Mouse (Mus musculus) midbrain, embryonic 16.5 days (tissue): ENCODE measurements around the gene Cux2. TPM values are rescaled to one million over a fixed set of nuclear protein-coding genes. Genes with fewer than 3 reads are reported as not detected.
A peak's percentile ranks its signal among the peaks of the same experiment; 100 is the strongest.

Experiments used
- ATAC-seq: fragments of 200-750 bp; cut with Nextera tagmentation; 2 replicates; pipeline ENCODE4 v1.8.0; 2017; ENCODE audit warnings: moderate TSS enrichment
- H3K27ac ChIP-seq: fragments of 300-500 bp; sonication (generic); 2 replicates; pipeline ENCODE4 v1.5.1; 2014; ENCODE audit warnings: mild to moderate bottlenecking, low read length, mixed read lengths
- H3K27me3 ChIP-seq: fragments of 300-500 bp; sonication (generic); 2 replicates; pipeline ENCODE4 v1.6.1; 2014; ENCODE audit warnings: low read depth, low read length, mixed read lengths; ENCODE audit not compliant: control insufficient read depth, insufficient read depth
- H3K36me3 ChIP-seq: fragments of 300-500 bp; sonication (generic); 2 replicates; pipeline ENCODE4 v1.6.1; 2014; ENCODE audit warnings: mild to moderate bottlenecking, low read length, moderate library complexity, mixed read lengths; ENCODE audit not compliant: control insufficient read depth, insufficient read depth
- H3K4me1 ChIP-seq: fragments of 300-500 bp; sonication (generic); 2 replicates; pipeline ENCODE4 v1.6.1; 2014; ENCODE audit warnings: mild to moderate bottlenecking, low read length, mixed read lengths; ENCODE audit not compliant: control insufficient read depth, insufficient read depth
- H3K4me2 ChIP-seq: fragments of 300-500 bp; sonication (generic); 2 replicates; pipeline ENCODE4 v1.6.1; 2014; ENCODE audit warnings: mild to moderate bottlenecking, low read length, mixed read lengths
- H3K4me3 ChIP-seq: fragments of 300-500 bp; sonication (generic); 2 replicates; pipeline ENCODE4 v1.5.1; 2014; ENCODE audit warnings: low read depth, mild to moderate bottlenecking, low read length, moderate library complexity, mixed read lengths
- H3K9ac ChIP-seq: fragments of 300-500 bp; sonication (generic); 2 replicates; pipeline ENCODE4 v1.6.1; 2014; ENCODE audit warnings: low read depth, low read length, mixed read lengths
- H3K9me3 ChIP-seq: fragments of 300-500 bp; sonication (generic); replicated peaks from 2 replicates; pipeline ENCODE4 v1.6.1; 2014; ENCODE audit warnings: mild to moderate bottlenecking, low read length, mixed read lengths; ENCODE audit not compliant: control insufficient read depth, poor library complexity, severe bottlenecking
- WGBS: fragments of 180-500 bp; shearing (Covaris S2); extraction: QIAGEN DNeasy Blood & Tissue Kit; methylation state at CpG from one replicate; pipeline ENCODE4 v1.1.7; 2014; 5-methylcytosine and 5-hydroxymethylcytosine counted together
- polyA plus RNA-seq: library from polyadenylated mRNA; unstranded; fragments of >200 nt; fragmentation: Nextera tagmentation; extraction: Ambion mirVana; gene quantifications from 2 replicates; pipeline ENCODE4 v1.2.1, GENCODE M21; 2015

Gene Cux2
- polyA plus RNA-seq, 1 experiment from 2014 or later, result 20.2 TPM

DNA sequence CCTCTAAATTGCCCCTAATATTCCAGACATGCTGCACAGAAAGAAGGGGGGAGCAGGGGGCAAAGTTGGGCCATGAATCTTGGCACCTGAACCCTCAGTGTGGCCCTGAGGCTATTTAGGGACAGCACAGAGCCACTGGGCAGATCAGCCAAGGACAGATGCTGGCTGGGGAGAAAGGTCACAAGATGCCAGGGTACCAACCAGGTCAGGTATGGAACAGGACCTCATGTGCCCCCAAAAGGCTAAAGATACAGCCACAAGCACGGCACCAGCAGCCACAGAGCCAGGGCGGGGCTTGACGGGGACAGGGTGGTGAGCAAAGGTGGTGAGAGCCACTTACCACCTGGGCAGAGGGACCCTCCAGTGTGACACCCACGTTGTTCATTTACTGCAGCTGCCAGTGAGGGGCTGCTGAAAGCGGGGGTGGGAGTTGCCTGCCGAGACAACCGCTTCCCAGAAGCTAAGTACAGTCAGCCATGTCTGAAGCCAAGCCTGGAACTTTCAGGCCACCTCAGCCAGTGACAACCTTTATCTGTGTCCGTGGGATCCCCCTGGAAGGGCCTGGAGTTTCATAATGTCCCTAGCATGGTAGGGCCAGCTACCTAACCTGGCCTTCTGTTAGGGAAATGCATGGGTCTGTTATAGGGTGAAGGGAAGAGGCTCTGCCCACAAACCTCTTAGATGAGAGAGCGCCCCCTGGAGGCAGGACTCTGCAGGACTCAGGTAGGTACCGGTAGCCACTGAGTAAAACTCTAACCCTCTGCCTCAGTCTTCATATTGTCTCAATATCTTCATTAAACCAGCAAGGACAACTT lies 50.7 kb downstream of the Cux2 start:
- H3K4me3 ChIP-seq, result no peak overlapping the region
- peaks cover 10% of the 10 kb centered on the region for H3K4me1 ChIP-seq
- no peak overlapping the region for H3K27ac ChIP-seq
- no peaks in the 10 kb centered on the region for H3K36me3 ChIP-seq
- WGBS, result 61% methylated on average over 10 of the region's 10 CpGs
- no peaks in the 10 kb centered on the region for H3K27me3 ChIP-seq
- H3K4me2 ChIP-seq, result no peak overlapping the region
- H3K9ac ChIP-seq, result no peak overlapping the region
- no peak for ATAC-seq
- H3K9me3 ChIP-seq, result no peaks in the 10 kb centered on the region

DNA sequence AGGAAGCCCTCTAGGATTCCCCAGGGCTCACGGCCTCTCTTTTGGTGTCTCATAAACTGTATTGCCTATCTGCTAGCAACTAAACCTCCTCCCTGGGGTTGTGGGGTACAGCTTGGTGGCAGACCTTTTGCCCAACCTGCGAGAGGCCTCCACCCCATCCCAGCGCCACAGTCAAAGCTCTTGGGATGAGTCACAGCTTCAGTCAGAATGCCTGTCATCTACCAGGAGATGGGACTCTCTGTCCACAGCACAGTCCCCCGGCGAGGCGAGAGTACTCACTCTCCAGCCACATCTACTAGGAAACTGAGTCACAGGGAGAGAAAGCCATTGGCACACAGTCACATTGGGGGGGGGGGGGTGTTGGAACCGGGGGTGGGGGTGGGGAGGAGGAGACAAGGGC lies 51.6 kb downstream of the Cux2 start:
- Histone ChIP-seq H3K4me1 (peaks cover 10% of the 10 kb centered on the region), H3K4me2 (no peak overlapping the region), H3K36me3 (no peaks in the 10 kb centered on the region), H3K27me3 (no peaks in the 10 kb centered on the region), H3K27ac (no peak overlapping the region), H3K9ac (no peak overlapping the region), H3K4me3 (no peak overlapping the region), H3K9me3 (no peaks in the 10 kb centered on the region)
- ATAC-seq, result no peak
- 96% methylated on average over 6 of the region's 7 CpGs for WGBS

DNA sequence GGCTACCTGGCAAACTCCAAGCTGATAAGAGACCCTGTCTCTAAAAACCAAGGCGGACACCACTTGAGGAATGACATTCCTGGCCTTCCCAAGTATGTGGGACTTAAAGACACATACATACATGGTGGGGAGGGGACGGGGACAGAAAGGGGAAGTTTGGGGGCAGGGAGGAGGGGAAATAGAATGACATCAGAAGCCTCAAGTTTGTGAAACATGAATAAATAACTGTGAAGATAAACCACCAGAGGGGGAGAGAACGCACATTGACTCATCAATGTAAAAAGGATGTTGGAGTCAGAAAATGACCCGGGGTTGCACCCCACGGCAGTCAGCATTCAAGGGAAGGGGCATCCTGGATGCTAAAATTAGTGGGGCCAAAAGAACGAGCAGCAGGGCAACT lies 53.2 kb downstream of the Cux2 start:
- Histone ChIP-seq H3K9ac (no peak overlapping the region), H3K4me2 (no peak overlapping the region), H3K27ac (no peak overlapping the region), H3K27me3 (no peaks in the 10 kb centered on the region), H3K4me3 (no peak overlapping the region), H3K4me1 (peaks cover 10% of the 10 kb centered on the region), H3K36me3 (no peaks in the 10 kb centered on the region), H3K9me3 (no peaks in the 10 kb centered on the region)
- no peak for ATAC-seq
- WGBS, result 80% methylated on average over 6 of the region's 6 CpGs

DNA sequence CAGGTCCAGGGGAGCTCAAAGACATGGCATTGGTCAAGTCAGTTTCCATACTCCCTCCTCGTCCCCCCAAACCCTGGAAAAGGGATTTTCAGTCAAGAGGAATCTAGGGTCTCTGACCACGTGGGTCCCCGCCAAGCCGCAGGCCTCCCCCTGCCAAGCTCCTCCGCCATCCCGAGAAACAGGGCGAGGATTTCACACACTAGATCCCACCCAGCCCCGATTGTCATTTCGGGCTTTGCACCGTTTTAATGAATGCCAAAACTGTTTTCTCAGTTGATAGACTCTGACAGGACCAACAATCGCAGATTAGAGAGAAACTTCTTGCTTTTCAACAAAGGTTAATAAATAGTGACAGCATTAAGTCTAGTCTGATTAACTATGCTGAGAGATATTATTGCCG lies 55.1 kb downstream of the Cux2 start:
- no peak for ATAC-seq
- no peak overlapping the region for H3K4me3 ChIP-seq
- no peak overlapping the region for H3K9ac ChIP-seq
- H3K27ac ChIP-seq, result no peak overlapping the region
- no peaks in the 10 kb centered on the region for H3K9me3 ChIP-seq
- H3K27me3 ChIP-seq, result no peaks in the 10 kb centered on the region
- peaks cover 10% of the 10 kb centered on the region for H3K4me1 ChIP-seq
- H3K36me3 ChIP-seq, result no peaks in the 10 kb centered on the region
- WGBS, result 45% methylated on average over 12 of the region's 12 CpGs
- no peak overlapping the region for H3K4me2 ChIP-seq

DNA sequence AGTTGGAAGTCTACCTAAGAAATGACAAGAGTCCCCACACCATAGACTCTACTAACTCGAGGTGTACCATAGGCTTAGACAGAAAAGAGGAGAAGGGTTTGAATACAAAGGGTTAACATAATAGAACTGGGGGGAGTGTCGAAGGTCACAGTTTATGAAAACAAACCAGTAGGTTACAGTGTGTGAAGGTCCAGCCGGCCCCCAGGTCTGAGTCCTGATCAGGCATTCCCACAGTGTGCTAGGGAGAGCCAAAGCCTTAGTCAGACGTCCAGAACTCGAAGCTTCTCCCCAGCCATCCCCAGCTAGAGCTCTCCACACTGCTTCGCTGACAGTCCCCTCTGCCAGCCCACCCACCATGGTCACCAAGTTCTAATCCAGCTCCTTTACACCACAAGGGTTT lies 58.0 kb downstream of the Cux2 start:
- ATAC-seq, result no peak
- Histone ChIP-seq H3K9me3 (no peaks in the 10 kb centered on the region), H3K27ac (no peak overlapping the region), H3K27me3 (no peaks in the 10 kb centered on the region), H3K36me3 (no peaks in the 10 kb centered on the region), H3K4me3 (no peak overlapping the region), H3K4me1 (peaks cover 12% of the 10 kb centered on the region), H3K4me2 (no peak overlapping the region), H3K9ac (no peak overlapping the region)
- 65% methylated on average over 6 of the region's 6 CpGs for WGBS

DNA sequence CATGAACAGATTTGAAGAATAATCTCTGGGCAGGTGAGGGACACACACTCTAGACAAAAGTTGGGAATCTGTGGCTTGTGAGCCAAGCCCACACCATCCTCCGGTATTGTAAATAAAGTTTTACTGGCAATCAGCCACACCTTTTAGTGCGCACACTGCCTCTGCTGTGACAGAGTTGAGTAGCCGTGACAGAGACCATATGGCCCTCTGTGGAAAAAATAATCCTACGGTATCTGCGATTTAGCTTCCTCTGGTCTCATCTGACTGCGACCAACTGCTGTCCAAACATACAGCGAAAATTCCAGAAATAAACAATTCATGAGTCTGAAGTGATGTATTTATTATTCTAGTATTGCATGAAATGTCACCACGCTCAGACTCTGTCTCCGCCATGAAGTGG lies 64.0 kb downstream of the Cux2 start:
- Histone ChIP-seq H3K9me3 (no peaks in the 10 kb centered on the region), H3K4me2 (no peak overlapping the region), H3K27me3 (no peaks in the 10 kb centered on the region), H3K9ac (no peak overlapping the region), H3K36me3 (no peaks in the 10 kb centered on the region), H3K4me3 (no peak overlapping the region), H3K4me1 (peaks cover 15% of the 10 kb centered on the region), H3K27ac (no peak overlapping the region)
- WGBS, result 76% methylated on average over 9 of the region's 9 CpGs
- ATAC-seq, result no peak

DNA sequence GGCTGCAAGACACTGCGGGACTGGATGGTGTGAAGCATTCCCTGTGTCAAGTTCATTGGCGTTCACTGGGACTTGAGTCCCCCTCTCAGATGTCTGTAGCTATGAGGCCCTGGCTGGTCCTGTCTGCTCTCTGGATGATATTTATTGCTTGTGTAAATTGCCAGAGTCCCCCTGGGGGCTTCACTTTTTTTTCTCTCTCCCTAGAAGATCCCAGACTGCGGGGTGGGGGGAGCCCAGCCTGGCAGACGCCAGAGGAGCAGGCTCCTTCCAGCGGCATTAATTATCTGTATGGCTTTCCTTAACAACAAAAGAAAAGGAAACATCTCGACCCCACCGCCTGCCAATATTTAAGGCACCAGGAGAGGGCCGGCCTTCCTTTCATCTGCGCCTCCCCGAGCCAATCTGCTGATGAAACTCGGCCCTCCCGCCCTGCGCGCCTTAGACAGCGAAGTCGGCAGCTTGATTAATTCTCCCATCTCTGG lies 68.2 kb downstream of the Cux2 start:
- Histone ChIP-seq H3K9me3 (no peaks in the 10 kb centered on the region), H3K4me2 (peak overlapping the region; percentile 41), H3K4me1 (peaks cover 13% of the 10 kb centered on the region), H3K4me3 (no peak overlapping the region), H3K36me3 (no peaks in the 10 kb centered on the region), H3K27me3 (no peaks in the 10 kb centered on the region), H3K9ac (peak overlapping the region; percentile 40; the same call in 1 of the 2 replicates), H3K27ac (peak overlapping the region; percentile 81)
- WGBS, result 2% methylated on average over 16 of the region's 16 CpGs
- ATAC-seq, result peak; percentile 64

DNA sequence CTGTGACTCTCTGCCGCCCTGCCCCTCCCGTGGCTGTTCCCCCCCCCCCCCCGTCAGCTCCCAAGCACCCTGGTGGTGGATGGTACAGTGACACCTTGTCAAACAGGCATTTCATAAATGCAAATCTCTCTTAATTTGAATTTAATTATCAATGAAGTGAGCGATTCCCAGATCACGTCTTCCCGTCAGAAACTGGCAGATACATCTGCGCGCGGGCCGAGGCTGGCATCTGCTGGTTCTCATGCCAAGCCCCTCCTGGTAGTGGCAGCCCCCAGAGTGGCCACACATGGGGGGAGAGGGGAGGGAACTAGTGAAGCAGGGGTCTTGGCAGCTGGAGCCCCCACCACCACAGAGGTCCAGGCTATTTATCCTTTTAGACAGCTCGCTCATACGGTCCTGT lies 73.6 kb downstream of the Cux2 start:
- Histone ChIP-seq H3K27ac (no peak overlapping the region), H3K4me2 (no peak overlapping the region), H3K36me3 (no peaks in the 10 kb centered on the region), H3K27me3 (no peaks in the 10 kb centered on the region), H3K9me3 (no peaks in the 10 kb centered on the region), H3K9ac (no peak overlapping the region), H3K4me1 (peaks cover 18% of the 10 kb centered on the region), H3K4me3 (no peak overlapping the region)
- 57% methylated on average over 9 of the region's 12 CpGs for WGBS
- ATAC-seq, result no peak

DNA sequence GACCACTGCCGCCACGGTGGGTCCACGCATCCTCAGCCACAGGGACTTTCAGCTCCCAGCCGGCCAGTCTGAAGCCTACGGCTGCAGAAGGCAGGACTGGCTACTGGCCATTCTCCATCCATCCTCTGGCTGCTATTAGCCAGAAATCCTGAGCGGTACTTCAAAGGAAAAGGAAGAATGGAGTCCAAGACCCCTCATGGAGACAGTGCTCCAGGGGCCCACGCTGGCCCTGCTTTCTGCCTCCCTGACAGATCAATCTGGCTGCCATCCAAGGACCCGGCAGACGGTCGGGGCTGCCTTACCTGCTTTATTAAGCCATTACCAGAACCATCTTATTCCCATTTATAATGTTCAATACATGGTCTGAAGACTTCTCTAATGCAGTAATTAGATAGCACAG lies 76.4 kb downstream of the Cux2 start:
- Histone ChIP-seq H3K4me3 (no peak overlapping the region), H3K27me3 (no peaks in the 10 kb centered on the region), H3K4me1 (peaks cover 22% of the 10 kb centered on the region), H3K36me3 (no peaks in the 10 kb centered on the region), H3K27ac (peak overlapping the region; percentile 0; the same call in 1 of the 2 replicates), H3K4me2 (no peak overlapping the region), H3K9me3 (no peaks in the 10 kb centered on the region), H3K9ac (no peak overlapping the region)
- 22% methylated on average over 10 of the region's 10 CpGs for WGBS
- ATAC-seq, result peak; percentile 21; the same call in 1 of the 2 replicates
